Mouse (Mus musculus): ENCODE results near the gene Pdia5.

Gene Pdia5

GRCm38 (mm10) chr16:35490231-35491070 is at the start of gene Pdia5:
Pdia5 (minus strand) TSS chr16:35490873.
- peak; percentile 85 for DNase-seq (ENCODE audit: low read depth, low spot score)

- DNase-seq (ENCODE audit: low read depth, low spot score): no peak
Measured at GRCm38 (mm10) chr16:35539041-35539440, 48.4 kb upstream of the Pdia5 start.

GRCm38 (mm10) chr16:35537651-35538050 is 47.0 kb upstream of the Pdia5 start:
- no peak for DNase-seq (ENCODE audit: low read depth, low spot score)

- DNase-seq (ENCODE audit: low read depth, low spot score): no peak
Measured at GRCm38 (mm10) chr16:35534630-35535029, 44.0 kb upstream of the Pdia5 start.

GRCm38 (mm10) chr16:35524200-35524599 is 33.5 kb upstream of the Pdia5 start:
- no peak for DNase-seq (ENCODE audit: low read depth, low spot score)

GRCm38 (mm10) chr16:35519245-35519644 is 28.6 kb upstream of the Pdia5 start:
- DNase-seq (ENCODE audit: low read depth, low spot score): no peak

GRCm38 (mm10) chr16:35517976-35518951 is 27.6 kb upstream of the Pdia5 start:
- DNase-seq (ENCODE audit: low read depth, low spot score): no peak

- DNase-seq (ENCODE audit: low read depth, low spot score): no peak
Measured at GRCm38 (mm10) chr16:35515977-35516612, 25.4 kb upstream of the Pdia5 start.

GRCm38 (mm10) chr16:35509331-35510070 is 18.8 kb upstream of the Pdia5 start:
- DNase-seq (ENCODE audit: low read depth, low spot score): no peak

- DNase-seq (ENCODE audit: low read depth, low spot score): no peak
Measured at GRCm38 (mm10) chr16:35508581-35508980, 17.9 kb upstream of the Pdia5 start.

- DNase-seq (ENCODE audit: low read depth, low spot score): no peak
Measured at GRCm38 (mm10) chr16:35505786-35506185, 15.1 kb upstream of the Pdia5 start.

GRCm38 (mm10) chr16:35504266-35504665 is 13.6 kb upstream of the Pdia5 start:
- DNase-seq (ENCODE audit: low read depth, low spot score): no peak

- no peak for DNase-seq (ENCODE audit: low read depth, low spot score)
Measured at GRCm38 (mm10) chr16:35502456-35502855, 11.8 kb upstream of the Pdia5 start.

GRCm38 (mm10) chr16:35501106-35501760 is 10.6 kb upstream of the Pdia5 start:
- DNase-seq (ENCODE audit: low read depth, low spot score): no peak

- no peak for DNase-seq (ENCODE audit: low read depth, low spot score)
Measured at GRCm38 (mm10) chr16:35500342-35500741, 9.7 kb upstream of the Pdia5 start.

GRCm38 (mm10) chr16:35489793-35490192 is 880 bp downstream of the Pdia5 start:
- no peak for DNase-seq (ENCODE audit: low read depth, low spot score)

GRCm38 (mm10) chr16:35489066-35489718 is 1.5 kb downstream of the Pdia5 start:
- no peak for DNase-seq (ENCODE audit: low read depth, low spot score)

- DNase-seq (ENCODE audit: low read depth, low spot score): no peak
Measured at GRCm38 (mm10) chr16:35487776-35488175, 2.9 kb downstream of the Pdia5 start.

GRCm38 (mm10) chr16:35487056-35487455 is 3.6 kb downstream of the Pdia5 start:
- no peak for DNase-seq (ENCODE audit: low read depth, low spot score)

- no peak for DNase-seq (ENCODE audit: low read depth, low spot score)
Measured at GRCm38 (mm10) chr16:35485711-35486110, 5.0 kb downstream of the Pdia5 start.
